Mouse (Mus musculus): Measurements from ENCODE around the gene Gm21974. TPM values are rescaled to one million over a fixed set of nuclear protein-coding genes. Genes with fewer than 3 reads are reported as not detected.
A peak's percentile ranks its signal among the peaks of the same experiment; 100 is the strongest.

Gm21974 gene
- total and polyA plus RNA-seq, 3 experiments: not detected

- peaks cover 0 to 18% of the 10 kb centered on the region in 2 experiments for H3K36me3 ChIP-seq (ENCODE audit: control insufficient read depth in 1 of 2, insufficient read depth in 2 of 2, low read length in 2 of 2)
Measured at GRCm38 (mm10) chr7:127876041-127876466, 19.2 kb downstream of the Gm21974 start, which contains the start of gene Zfp646. Gene Zfp646, plus strand, starts transcription at chr7:127876221.

GRCm38 (mm10) chr7:127875627-127876001 is 19.6 kb downstream of the Gm21974 start:
- TF ChIP-seq MAZ (IDR thresholded peaks at IDR 0.05; ENCODE audit: low read depth, low read length) (peak; percentile 98), ETS1 (IDR thresholded peaks at IDR 0.05; ENCODE audit: low read depth, low read length) (0 out of 2 replicates have a peak, but pooled peaks have one; percentile 15), CHD1 (IDR thresholded peaks at IDR 0.05; ENCODE audit: low read depth, low read length) (no peak), POLR2AphosphoS2 (IDR thresholded peaks at IDR 0.05; ENCODE audit: low read length) (peak; percentile 24; the same call in 1 of the 2 replicates), TCF12 (IDR thresholded peaks at IDR 0.05; ENCODE audit: low read depth, low read length) (peak; percentile 17; the same call in 1 of the 2 replicates), TBP (IDR thresholded peaks at IDR 0.05; ENCODE audit: low read depth, low read length) (0 out of 2 replicates have a peak, but pooled peaks have one; percentile 45), SIN3A (IDR thresholded peaks at IDR 0.05; ENCODE audit: low read length) (peak; percentile 98), GABPA (IDR thresholded peaks at IDR 0.05; ENCODE audit: low read depth, low read length) (0 out of 2 replicates have a peak, but pooled peaks have one; percentile 43), HCFC1 (IDR thresholded peaks at IDR 0.05; ENCODE audit: low read depth, low read length) (peak; percentile 79), MXI1 (IDR thresholded peaks at IDR 0.05; ENCODE audit: low read depth, low read length) (peak; percentile 44; the same call in 1 of the 2 replicates), ZMIZ1 (IDR thresholded peaks at IDR 0.05; ENCODE audit: low read depth, low read length) (no peak), ELF1 (IDR thresholded peaks at IDR 0.05; ENCODE audit: low read depth, low read length) (peak; percentile 63), MEF2A (IDR thresholded peaks at IDR 0.05; ENCODE audit: extremely low read depth, insufficient replicate concordance, low read depth, low read length, poor library complexity, severe bottlenecking) (no peak), ZC3H11A (IDR thresholded peaks at IDR 0.05; ENCODE audit: low read depth, low read length) (no peak), MAFK (IDR thresholded peaks at IDR 0.05; ENCODE audit: borderline replicate concordance, low read depth, low read length) (peak; percentile 31; the same call in 1 of the 2 replicates), MAX (IDR thresholded peaks at IDR 0.05; ENCODE audit: low read length) (peak; percentile 48; the same call in 1 of the 2 replicates), SMC3 (IDR thresholded peaks at IDR 0.05; ENCODE audit: low read depth, low read length) (no peak; the same call in 1 of the 2 replicates), NELFE (IDR thresholded peaks at IDR 0.05; ENCODE audit: low read depth, low read length) (peak; percentile 27), EP300 (IDR thresholded peaks at IDR 0.05; ENCODE audit: low read depth in 1 of 2, low read length in 2 of 2) (peak in 1 of 2 experiments; percentile 31; a peak in 2 of 4 replicates), TAL1 (IDR thresholded peaks at IDR 0.05; ENCODE audit: low read length) (no peak), BHLHE40 (IDR thresholded peaks at IDR 0.05; ENCODE audit: borderline replicate concordance, low read depth, low read length) (no peak), RCOR1 (IDR thresholded peaks at IDR 0.05; ENCODE audit: low read depth, low read length) (no peak)
- peaks cover 57% of the 10 kb centered on the region for H3K79me2 ChIP-seq (ENCODE audit: control insufficient read depth, insufficient read depth, low read length, poor library complexity)
- peak overlapping the region; percentile 81 to 86 for H3K4me3 ChIP-seq (ENCODE audit: control insufficient read depth in 1 of 2, insufficient read depth in 1 of 2, low read depth in 2 of 2, low read length in 2 of 2)
- no peaks in the 10 kb centered on the region for H3K9me3 ChIP-seq (replicated peaks; ENCODE audit: insufficient read depth, low read length)
- H3K36me3 ChIP-seq (ENCODE audit: control insufficient read depth in 1 of 2, insufficient read depth in 2 of 2, low read length in 2 of 2): peaks cover 0 to 20% of the 10 kb centered on the region in 2 experiments
- H3K4me1 ChIP-seq (ENCODE audit: control insufficient read depth in 1 of 2, insufficient read depth in 2 of 2, low read length in 2 of 2): peaks cover 0 to 17% of the 10 kb centered on the region in 2 experiments; a peak in 3 of 4 replicates
- peak overlapping the region; percentile 90 for H3K9ac ChIP-seq (ENCODE audit: control insufficient read depth, low read depth, low read length, poor library complexity, severe bottlenecking)
- no peaks in the 10 kb centered on the region for H3K27me3 ChIP-seq (ENCODE audit: control insufficient read depth in 1 of 2, insufficient read depth in 2 of 2, low read length in 2 of 2)
- DNase-seq (ENCODE audit: low read depth, low spot score): peak; percentile 92
- peak overlapping the region; percentile 85 for H3K27ac ChIP-seq (ENCODE audit: control insufficient read depth, low read depth, low read length)

More at GRCm38 (mm10) chr7:127876041-127876466, 19.2 kb downstream of the Gm21974 start, which contains the start of gene Zfp646:
- peak; percentile 94 for DNase-seq (ENCODE audit: low read depth, low spot score)
- Histone ChIP-seq H3K79me2 (ENCODE audit: control insufficient read depth, insufficient read depth, low read length, poor library complexity) (peaks cover 61% of the 10 kb centered on the region), H3K4me1 (ENCODE audit: control insufficient read depth in 1 of 2, insufficient read depth in 2 of 2, low read length in 2 of 2) (peaks cover 0 to 16% of the 10 kb centered on the region in 2 experiments; a peak in 3 of 4 replicates), H3K4me3 (ENCODE audit: control insufficient read depth in 1 of 2, insufficient read depth in 1 of 2, low read depth in 2 of 2, low read length in 2 of 2) (peak within 1 kb of the TSS; percentile 81 to 86), H3K27ac (ENCODE audit: control insufficient read depth, low read depth, low read length) (peak within 1 kb of the TSS; percentile 85), H3K9ac (ENCODE audit: control insufficient read depth, low read depth, low read length, poor library complexity, severe bottlenecking) (peak within 1 kb of the TSS; percentile 90), H3K9me3 (replicated peaks; ENCODE audit: insufficient read depth, low read length) (no peaks in the 10 kb centered on the region), H3K27me3 (ENCODE audit: control insufficient read depth in 1 of 2, insufficient read depth in 2 of 2, low read length in 2 of 2) (no peaks in the 10 kb centered on the region)
- TF ChIP-seq SIN3A (IDR thresholded peaks at IDR 0.05; ENCODE audit: low read length) (peak; percentile 72; the same call in 1 of the 2 replicates), POLR2A (IDR thresholded peaks at IDR 0.05; ENCODE audit: control insufficient read depth in 1 of 2, insufficient read depth in 1 of 2, low read depth in 1 of 2, low read length in 2 of 2, poor library complexity in 1 of 2) (peak; percentile 36 to 69; a peak in 3 of 4 replicates), ELF1 (IDR thresholded peaks at IDR 0.05; ENCODE audit: low read depth, low read length) (peak; percentile 85), MAX (IDR thresholded peaks at IDR 0.05; ENCODE audit: low read length) (0 out of 2 replicates have a peak, but pooled peaks have one; percentile 12), POLR2AphosphoS2 (IDR thresholded peaks at IDR 0.05; ENCODE audit: low read length) (no peak), ZC3H11A (IDR thresholded peaks at IDR 0.05; ENCODE audit: low read depth, low read length) (no peak), MXI1 (IDR thresholded peaks at IDR 0.05; ENCODE audit: low read depth, low read length) (peak; percentile 23; the same call in 1 of the 2 replicates), ZMIZ1 (IDR thresholded peaks at IDR 0.05; ENCODE audit: low read depth, low read length) (no peak; the same call in 1 of the 2 replicates), NELFE (IDR thresholded peaks at IDR 0.05; ENCODE audit: low read depth, low read length) (peak; percentile 59), TCF12 (IDR thresholded peaks at IDR 0.05; ENCODE audit: low read depth, low read length) (peak; percentile 49), KAT2A (conservative IDR thresholded peaks at IDR 0.05; ENCODE audit: low read depth, low read length) (peak; percentile 46; the same call in 1 of the 2 replicates)

All from MEL (cell line).